Mouse (Mus musculus): Measurements from ENCODE around the gene Gpatch11.

- no peak for TF ChIP-seq POLR2A (IDR thresholded peaks at IDR 0.05; ENCODE audit: borderline replicate concordance, low read depth, low read length)
- no peak for TF ChIP-seq CTCF (IDR thresholded peaks at IDR 0.05; ENCODE audit: low read depth, low read length)
These were observed 46.5 kb downstream of the Gpatch11 start for GRCm38 (mm10) chr17:78881878-78882304.
